Mouse (Mus musculus) ovary, postnatal 10 days (tissue): ENCODE data around the gene Slc25a13.

ENCODE experiments used
- DNase-seq: peaks from one replicate; pipeline ENCODE4 v3.0.0; 2022; ENCODE audit warnings: low spot score

Gene Slc25a13

GRCm38 (mm10) chr6:6167339-6168126 lies 49.4 kb downstream of the Slc25a13 start:
- no peak for DNase-seq

GRCm38 (mm10) chr6:6162993-6163623 lies 53.9 kb downstream of the Slc25a13 start:
- no peak for DNase-seq

GRCm38 (mm10) chr6:6162146-6162545 lies 54.8 kb downstream of the Slc25a13 start:
- no peak for DNase-seq

- no peak for DNase-seq
These were observed 56.1 kb downstream of the Slc25a13 start for GRCm38 (mm10) chr6:6160645-6161426.

GRCm38 (mm10) chr6:6159221-6159859 lies 57.6 kb downstream of the Slc25a13 start:
- no peak for DNase-seq

GRCm38 (mm10) chr6:6153426-6153825 lies 63.5 kb downstream of the Slc25a13 start:
- DNase-seq, result no peak

- DNase-seq, result no peak
These were observed 66.2 kb downstream of the Slc25a13 start for GRCm38 (mm10) chr6:6150811-6151210.

GRCm38 (mm10) chr6:6149751-6150150 lies 67.2 kb downstream of the Slc25a13 start:
- no peak for DNase-seq

GRCm38 (mm10) chr6:6149329-6149728 lies 67.6 kb downstream of the Slc25a13 start:
- no peak for DNase-seq

- no peak for DNase-seq
These were observed 71.6 kb downstream of the Slc25a13 start for GRCm38 (mm10) chr6:6145412-6145811.

- DNase-seq, result no peak
These were observed 73.4 kb downstream of the Slc25a13 start for GRCm38 (mm10) chr6:6143525-6143924.

- no peak for DNase-seq
These were observed 76.6 kb downstream of the Slc25a13 start for GRCm38 (mm10) chr6:6140370-6140769.

- no peak for DNase-seq
These were observed 77.9 kb downstream of the Slc25a13 start for GRCm38 (mm10) chr6:6139061-6139460.

GRCm38 (mm10) chr6:6136812-6137211 lies 80.2 kb downstream of the Slc25a13 start:
- no peak for DNase-seq

- DNase-seq, result no peak
These were observed 82.0 kb downstream of the Slc25a13 start for GRCm38 (mm10) chr6:6134935-6135334.

- no peak for DNase-seq
These were observed 83.4 kb downstream of the Slc25a13 start for GRCm38 (mm10) chr6:6133556-6134050.

- no peak for DNase-seq
These were observed 84.9 kb downstream of the Slc25a13 start for GRCm38 (mm10) chr6:6132047-6132446.

- DNase-seq, result no peak
These were observed 91.4 kb downstream of the Slc25a13 start for GRCm38 (mm10) chr6:6125620-6126019.

GRCm38 (mm10) chr6:6121904-6122303 lies 95.1 kb downstream of the Slc25a13 start:
- DNase-seq, result no peak

- DNase-seq, result no peak
These were observed 96.1 kb downstream of the Slc25a13 start for GRCm38 (mm10) chr6:6120841-6121240.

GRCm38 (mm10) chr6:6115771-6116170 lies 101.2 kb downstream of the Slc25a13 start:
- no peak for DNase-seq

GRCm38 (mm10) chr6:6113776-6114175 lies 103.2 kb downstream of the Slc25a13 start:
- no peak for DNase-seq
